Mouse (Mus musculus) G1E (cell line): ENCODE measurements around the gene 1700029J07Rik. TPM values are rescaled to one million over a fixed set of nuclear protein-coding genes. Genes with fewer than 3 reads are reported as not detected.

Experiments used
- ATAC-seq: 2 replicates; pipeline ENCODE4 v1.8.0; 2016; ENCODE audit warnings: mild to moderate bottlenecking; ENCODE audit not compliant: insufficient number of reproducible peaks, poor library complexity, low FRiP score, severe bottlenecking; ENCODE audit errors: extremely low read depth
- DNase-seq: peaks from one replicate; pipeline ENCODE4 v3.0.0; 2012; ENCODE audit warnings: low spot score
- H3K27me3 ChIP-seq: 2 replicates; pipeline ENCODE4 v1.6.1; 2012; ENCODE audit warnings: mild to moderate bottlenecking, low read length, inconsistent platforms; ENCODE audit not compliant: insufficient read depth
- H3K36me3 ChIP-seq: replicated peaks from 2 replicates; pipeline ENCODE3; 2012; ENCODE audit warnings: mild to moderate bottlenecking, inconsistent platforms
- H3K4me1 ChIP-seq: 2 replicates; pipeline ENCODE4 v1.6.1; 2012; ENCODE audit warnings: low read depth, low read length, inconsistent platforms, mixed read lengths; ENCODE audit not compliant: insufficient read depth
- H3K4me3 ChIP-seq: 2 replicates; pipeline ENCODE4 v1.5.1; 2012; ENCODE audit warnings: low read depth, mild to moderate bottlenecking, inconsistent platforms, low read length, moderate library complexity, mixed read lengths
- H3K9me3 ChIP-seq: replicated peaks from 2 replicates; pipeline ENCODE4 v1.6.1; 2012; ENCODE audit warnings: inconsistent platforms
- CTCF ChIP-seq: IDR thresholded peaks from 2 replicates; pipeline ENCODE4 v1.5.1; 2012; ENCODE audit warnings: low read depth, low read length, inconsistent platforms, mixed read lengths
- GATA1 ChIP-seq: IDR thresholded peaks from 2 replicates; pipeline ENCODE4 v1.6.1; 2012; ENCODE audit warnings: borderline replicate concordance, low read length, inconsistent platforms, mixed read lengths
- GATA2 ChIP-seq: IDR thresholded peaks from 2 replicates; pipeline ENCODE4 v1.6.1; 2012; ENCODE audit warnings: low read depth, low read length, inconsistent platforms, borderline replicate concordance
- POLR2AphosphoS5 ChIP-seq: IDR thresholded peaks from 2 replicates; pipeline ENCODE4 v1.6.1; 2012; ENCODE audit warnings: low read depth, low read length, inconsistent platforms; ENCODE audit not compliant: insufficient replicate concordance
- TAL1 ChIP-seq: conservative IDR thresholded peaks from 2 replicates; pipeline ENCODE4 v1.6.1; 2012; ENCODE audit warnings: low read depth, low read length, inconsistent platforms, mixed read lengths
- polyA plus RNA-seq: library from polyadenylated mRNA; stranded (reverse); fragments of >175 nt; gene quantifications from 2 replicates; pipeline ENCODE4 v1.2.3, GENCODE M21; 2012
- total RNA-seq, 2 experiments: library from RNA; stranded (forward) in 1 of 2; stranded (reverse) in 1 of 2; fragments of 200-1000 nt in 1 of 2; fragments of >200 nt in 1 of 2; fragmentation: Nextera tagmentation in 1 of 2; gene quantifications; 2 replicates each; pipeline ENCODE4 v1.2.3; 2014 to 2017

1700029J07Rik gene
- total and polyA plus RNA-seq, 3 experiments, result 0.01 to 1.6 (median 0.68) TPM

- TF ChIP-seq CTCF (no peak), GATA2 (no peak), GATA1 (no peak), TAL1 (no peak), POLR2AphosphoS5 (no peak)
- H3K9me3 ChIP-seq, result no peaks in the 10 kb centered on the region; the same call in 1 of the 2 replicates
- no peak for ATAC-seq
- no peak overlapping the region for H3K4me3 ChIP-seq
- DNase-seq, result no peak
- peaks cover 3% of the 10 kb centered on the region; the same call in 1 of the 2 replicates for H3K27me3 ChIP-seq
- H3K4me1 ChIP-seq, result peaks cover 32% of the 10 kb centered on the region
- no peaks in the 10 kb centered on the region for H3K36me3 ChIP-seq
Measured at GRCm38 (mm10) chr8:46007050-46007672, 32.1 kb upstream of the 1700029J07Rik start.

GRCm38 (mm10) chr8:46005596-46005995 is 30.5 kb upstream of the 1700029J07Rik start, which contains the start of gene Ankrd37:
Gene Ankrd37 (minus strand): TSS chr8:46005707.
- Histone ChIP-seq H3K4me3 (no peak within 1 kb of the TSS; the same call in 1 of the 2 replicates), H3K27me3 (peaks cover under 1% of the 10 kb centered on the region; the same call in 1 of the 2 replicates), H3K9me3 (no peaks in the 10 kb centered on the region; the same call in 1 of the 2 replicates), H3K36me3 (no peaks in the 10 kb centered on the region), H3K4me1 (peaks cover 35% of the 10 kb centered on the region)
- TF ChIP-seq GATA2 (no peak), POLR2AphosphoS5 (no peak), CTCF (no peak), TAL1 (no peak), GATA1 (no peak)
- ATAC-seq (no peak; the same call in 1 of the 2 replicates), DNase-seq (no peak)

GRCm38 (mm10) chr8:45999784-46000705 is 25.0 kb upstream of the 1700029J07Rik start:
- ATAC-seq (peak; percentile 90), DNase-seq (peak; percentile 98)
- Histone ChIP-seq H3K9me3 (no peaks in the 10 kb centered on the region), H3K4me1 (peaks cover 42% of the 10 kb centered on the region), H3K27me3 (no peaks in the 10 kb centered on the region), H3K36me3 (peaks cover 29% of the 10 kb centered on the region), H3K4me3 (peak overlapping the region; percentile 82)
- TF ChIP-seq CTCF (no peak), POLR2AphosphoS5 (no peak), GATA1 (no peak)

- Histone ChIP-seq H3K9me3 (no peaks in the 10 kb centered on the region), H3K4me3 (peak within 1 kb of the TSS; percentile 82), H3K27me3 (no peaks in the 10 kb centered on the region), H3K4me1 (peaks cover 40% of the 10 kb centered on the region), H3K36me3 (peaks cover 33% of the 10 kb centered on the region)
- TF ChIP-seq GATA2 (no peak), POLR2AphosphoS5 (peak; percentile 21; the same call in 1 of the 2 replicates)
- ATAC-seq, result no peak
- DNase-seq, result no peak
Measured at GRCm38 (mm10) chr8:45999138-45999783, 24.2 kb upstream of the 1700029J07Rik start, which contains the start of gene Lrp2bp. Gene Lrp2bp (plus strand): TSS chr8:45999303.

GRCm38 (mm10) chr8:45998228-45998627 is 23.2 kb upstream of the 1700029J07Rik start:
- H3K36me3 ChIP-seq, result peaks cover 41% of the 10 kb centered on the region
- ATAC-seq, result no peak
- no peak for DNase-seq
- TF ChIP-seq TAL1 (no peak), POLR2AphosphoS5 (no peak), GATA1 (no peak), CTCF (no peak), GATA2 (no peak)
- H3K4me3 ChIP-seq, result peak overlapping the region; percentile 82
- H3K9me3 ChIP-seq, result no peaks in the 10 kb centered on the region
- H3K4me1 ChIP-seq, result peaks cover 40% of the 10 kb centered on the region
- no peaks in the 10 kb centered on the region for H3K27me3 ChIP-seq

GRCm38 (mm10) chr8:45995576-45995975 is 20.5 kb upstream of the 1700029J07Rik start:
- H3K36me3 ChIP-seq, result peaks cover 58% of the 10 kb centered on the region

More at GRCm38 (mm10) chr8:45995576-45995975, 20.5 kb upstream of the 1700029J07Rik start:
- ATAC-seq (no peak), DNase-seq (no peak)
- TF ChIP-seq GATA1 (no peak), POLR2AphosphoS5 (no peak), GATA2 (no peak), TAL1 (no peak), CTCF (no peak)
- peaks cover 24% of the 10 kb centered on the region for H3K4me1 ChIP-seq
- H3K4me3 ChIP-seq, result no peak overlapping the region
- no peaks in the 10 kb centered on the region for H3K9me3 ChIP-seq
- no peaks in the 10 kb centered on the region for H3K27me3 ChIP-seq
